Mouse (Mus musculus) kidney, postnatal 0 days (tissue): ENCODE data around the gene Pcsk6. TPM values are rescaled to one million over a fixed set of nuclear protein-coding genes. Genes with fewer than 3 reads are reported as not detected.

Source experiments
- ATAC-seq: fragments of 200-750 bp; cut with Nextera tagmentation; replicated peaks from 2 replicates; pipeline ENCODE4 v1.8.0; 2017; ENCODE audit warnings: low read depth, moderate number of reproducible peaks, moderate TSS enrichment, moderate library complexity; ENCODE audit not compliant: low FRiP score
- DNase-seq: peaks from one replicate; pipeline ENCODE4 v3.0.0-alpha.2; 2016; ENCODE audit warnings: low spot score
- H3K27ac ChIP-seq: fragments of 300-500 bp; sonication (generic); 2 replicates; pipeline ENCODE4 v1.5.1; 2014; ENCODE audit warnings: mild to moderate bottlenecking
- H3K27me3 ChIP-seq: fragments of 300-500 bp; sonication (generic); 2 replicates; pipeline ENCODE4 v1.6.1; 2014; ENCODE audit warnings: low read length, mixed read lengths; ENCODE audit not compliant: insufficient read depth
- H3K36me3 ChIP-seq: fragments of 300-500 bp; sonication (generic); 2 replicates; pipeline ENCODE4 v1.6.1; 2014; ENCODE audit warnings: low read length, mixed read lengths; ENCODE audit not compliant: insufficient read depth
- H3K4me1 ChIP-seq: fragments of 300-500 bp; sonication (generic); replicated peaks from 2 replicates; pipeline ENCODE4 v1.6.1; 2014; ENCODE audit warnings: antibody characterized with exemption, low read length, mixed read lengths; ENCODE audit not compliant: insufficient read depth
- H3K4me2 ChIP-seq: fragments of 300-500 bp; sonication (generic); 2 replicates; pipeline ENCODE4 v1.6.1; 2014; ENCODE audit warnings: mild to moderate bottlenecking, low read length, moderate library complexity, mixed read lengths
- H3K4me3 ChIP-seq: fragments of 300-500 bp; sonication (generic); replicated peaks from 2 replicates; pipeline ENCODE4 v1.5.1; 2014; ENCODE audit warnings: low read depth, low read length
- H3K9ac ChIP-seq: fragments of 300-500 bp; sonication (generic); 2 replicates; pipeline ENCODE4 v1.6.1; 2014; ENCODE audit warnings: low read depth, low read length
- H3K9me3 ChIP-seq: fragments of 300-500 bp; sonication (generic); replicated peaks from 2 replicates; pipeline ENCODE4 v1.6.1; 2016; ENCODE audit warnings: low read length, inconsistent platforms, mixed read lengths
- CTCF ChIP-seq: IDR thresholded peaks from 2 replicates; pipeline ENCODE4 v1.5.1; 2016; ENCODE audit warnings: antibody characterized with exemption, low read depth, mild to moderate bottlenecking, moderate library complexity
- WGBS: fragments of 180-500 bp; shearing (Covaris S2); extraction: QIAGEN DNeasy Blood & Tissue Kit; methylation state at CpG from one replicate; pipeline ENCODE4 v1.1.7; 2014; 5-methylcytosine and 5-hydroxymethylcytosine counted together
- polyA plus RNA-seq: library from polyadenylated mRNA; unstranded; fragments of >200 nt; fragmentation: Nextera tagmentation; extraction: Ambion mirVana; gene quantifications from 2 replicates; pipeline ENCODE4 v1.2.1, GENCODE M21; 2015

Gene Pcsk6
- polyA plus RNA-seq, 1 experiment from 2014 or later = 4.2 TPM

GRCm38 (mm10) chr7:65892264-65892828 lies 30.8 kb downstream of the Pcsk6 start:
- no peak overlapping the region for H3K4me3 ChIP-seq
- H3K36me3 ChIP-seq = no peaks in the 10 kb centered on the region
- no peak for TF ChIP-seq CTCF
- no peak overlapping the region for H3K4me2 ChIP-seq
- WGBS = 38% methylated on average over 9 of the region's 9 CpGs
- DNase-seq (peak; percentile 29), ATAC-seq (no peak)
- H3K9ac ChIP-seq = no peak overlapping the region
- no peaks in the 10 kb centered on the region for H3K9me3 ChIP-seq
- H3K4me1 ChIP-seq = peaks cover 3% of the 10 kb centered on the region; the same call in 1 of the 2 replicates
- H3K27me3 ChIP-seq = no peaks in the 10 kb centered on the region
- no peak overlapping the region for H3K27ac ChIP-seq

GRCm38 (mm10) chr7:65893546-65893945 lies 32.0 kb downstream of the Pcsk6 start:
- Histone ChIP-seq H3K27ac (no peak overlapping the region), H3K9me3 (no peaks in the 10 kb centered on the region), H3K4me2 (no peak overlapping the region), H3K9ac (no peak overlapping the region), H3K4me1 (0 out of 2 replicates have a peak, but pooled peaks cover 3% of the 10 kb centered on the region), H3K4me3 (no peak overlapping the region), H3K36me3 (no peaks in the 10 kb centered on the region), H3K27me3 (no peaks in the 10 kb centered on the region)
- WGBS = 78% methylated on average over 10 of the region's 10 CpGs
- TF ChIP-seq CTCF = no peak
- ATAC-seq (no peak), DNase-seq (no peak)

GRCm38 (mm10) chr7:65895262-65895661 lies 33.7 kb downstream of the Pcsk6 start:
- TF ChIP-seq CTCF = no peak
- no peak overlapping the region for H3K4me3 ChIP-seq
- H3K36me3 ChIP-seq = no peaks in the 10 kb centered on the region
- no peaks in the 10 kb centered on the region for H3K27me3 ChIP-seq
- H3K9ac ChIP-seq = no peak overlapping the region
- H3K27ac ChIP-seq = no peak overlapping the region
- 75% methylated on average over 5 of the region's 5 CpGs for WGBS
- no peaks in the 10 kb centered on the region for H3K9me3 ChIP-seq
- no peak overlapping the region for H3K4me2 ChIP-seq
- ATAC-seq = no peak
- no peak for DNase-seq
- 0 out of 2 replicates have a peak, but pooled peaks cover 3% of the 10 kb centered on the region for H3K4me1 ChIP-seq

GRCm38 (mm10) chr7:65901231-65901630 lies 39.7 kb downstream of the Pcsk6 start:
- Histone ChIP-seq H3K4me3 (no peak overlapping the region), H3K4me2 (no peak overlapping the region), H3K27ac (no peak overlapping the region), H3K9me3 (no peaks in the 10 kb centered on the region), H3K36me3 (no peaks in the 10 kb centered on the region), H3K4me1 (peaks cover 11% of the 10 kb centered on the region), H3K9ac (no peak overlapping the region), H3K27me3 (no peaks in the 10 kb centered on the region)
- DNase-seq = no peak
- TF ChIP-seq CTCF = no peak
- no peak for ATAC-seq
- 50% methylated on average over 11 of the region's 11 CpGs for WGBS

GRCm38 (mm10) chr7:65902471-65903180 lies 41.1 kb downstream of the Pcsk6 start:
- peak; percentile 80 for ATAC-seq
- 24% methylated on average over 13 of the region's 13 CpGs for WGBS
- H3K9ac ChIP-seq = no peak overlapping the region
- H3K27ac ChIP-seq = peak overlapping the region; percentile 19; the same call in 1 of the 2 replicates
- no peaks in the 10 kb centered on the region for H3K27me3 ChIP-seq
- H3K4me1 ChIP-seq = peaks cover 11% of the 10 kb centered on the region
- H3K36me3 ChIP-seq = no peaks in the 10 kb centered on the region
- DNase-seq = peak; percentile 83
- no peak overlapping the region for H3K4me3 ChIP-seq
- no peaks in the 10 kb centered on the region for H3K9me3 ChIP-seq
- TF ChIP-seq CTCF = no peak
- H3K4me2 ChIP-seq = peak overlapping the region; percentile 9

- no peaks in the 10 kb centered on the region for H3K9me3 ChIP-seq
- DNase-seq = no peak
- no peak overlapping the region for H3K4me2 ChIP-seq
- H3K36me3 ChIP-seq = no peaks in the 10 kb centered on the region
- no peak for TF ChIP-seq CTCF
- no peaks in the 10 kb centered on the region for H3K27me3 ChIP-seq
- ATAC-seq = no peak
- H3K9ac ChIP-seq = no peak overlapping the region
- WGBS = 87% methylated on average over 6 of the region's 6 CpGs
- H3K4me1 ChIP-seq = peaks cover 11% of the 10 kb centered on the region
- no peak overlapping the region for H3K27ac ChIP-seq
- no peak overlapping the region for H3K4me3 ChIP-seq
Measured at GRCm38 (mm10) chr7:65903456-65903855, 41.9 kb downstream of the Pcsk6 start.
